Mouse (Mus musculus) embryonic facial prominence, embryonic 10.5 days (tissue): ENCODE data around the gene Sema5b. TPM values are rescaled to one million over a fixed set of nuclear protein-coding genes. Genes with fewer than 3 reads are reported as not detected.

Source experiments
- DNase-seq: peaks from one replicate; pipeline ENCODE4 v3.0.0-alpha.2; 2017; ENCODE audit warnings: low spot score
- H3K27ac ChIP-seq: fragments of 300-500 bp; sonication (generic); replicated peaks from 2 replicates; pipeline ENCODE4 v1.5.1; 2016; ENCODE audit warnings: mild to moderate bottlenecking
- H3K27me3 ChIP-seq: fragments of 300-500 bp; sonication (generic); replicated peaks from 2 replicates; pipeline ENCODE4 v1.6.1; 2016; ENCODE audit warnings: low read depth, mild to moderate bottlenecking; ENCODE audit not compliant: poor library complexity, severe bottlenecking
- H3K36me3 ChIP-seq: fragments of 300-500 bp; sonication (generic); replicated peaks from 2 replicates; pipeline ENCODE4 v1.6.1; 2016; ENCODE audit warnings: mild to moderate bottlenecking, moderate library complexity
- H3K4me1 ChIP-seq: fragments of 300-500 bp; sonication (generic); 2 replicates; pipeline ENCODE4 v1.6.1; 2016
- H3K4me3 ChIP-seq: fragments of 300-500 bp; sonication (generic); 2 replicates; pipeline ENCODE4 v1.5.1; 2016; ENCODE audit warnings: mild to moderate bottlenecking, moderate library complexity
- H3K9me3 ChIP-seq: fragments of 300-500 bp; sonication (generic); 2 replicates; pipeline ENCODE4 v1.6.1; 2016; ENCODE audit warnings: mild to moderate bottlenecking
- WGBS: fragments of 180-500 bp; shearing (Covaris S2); methylation state at CpG from one replicate; pipeline ENCODE4 v1.1.7; 2016; 5-methylcytosine and 5-hydroxymethylcytosine counted together
- polyA plus RNA-seq: library from polyadenylated mRNA; unstranded; fragments of >200 nt; fragmentation: Nextera tagmentation; extraction: Ambion mirVana; gene quantifications from 2 replicates; pipeline ENCODE4 v1.2.1, GENCODE M21; 2016

Sema5b gene
- polyA plus RNA-seq, 1 experiment from 2014 or later: 9.5 TPM

DNA sequence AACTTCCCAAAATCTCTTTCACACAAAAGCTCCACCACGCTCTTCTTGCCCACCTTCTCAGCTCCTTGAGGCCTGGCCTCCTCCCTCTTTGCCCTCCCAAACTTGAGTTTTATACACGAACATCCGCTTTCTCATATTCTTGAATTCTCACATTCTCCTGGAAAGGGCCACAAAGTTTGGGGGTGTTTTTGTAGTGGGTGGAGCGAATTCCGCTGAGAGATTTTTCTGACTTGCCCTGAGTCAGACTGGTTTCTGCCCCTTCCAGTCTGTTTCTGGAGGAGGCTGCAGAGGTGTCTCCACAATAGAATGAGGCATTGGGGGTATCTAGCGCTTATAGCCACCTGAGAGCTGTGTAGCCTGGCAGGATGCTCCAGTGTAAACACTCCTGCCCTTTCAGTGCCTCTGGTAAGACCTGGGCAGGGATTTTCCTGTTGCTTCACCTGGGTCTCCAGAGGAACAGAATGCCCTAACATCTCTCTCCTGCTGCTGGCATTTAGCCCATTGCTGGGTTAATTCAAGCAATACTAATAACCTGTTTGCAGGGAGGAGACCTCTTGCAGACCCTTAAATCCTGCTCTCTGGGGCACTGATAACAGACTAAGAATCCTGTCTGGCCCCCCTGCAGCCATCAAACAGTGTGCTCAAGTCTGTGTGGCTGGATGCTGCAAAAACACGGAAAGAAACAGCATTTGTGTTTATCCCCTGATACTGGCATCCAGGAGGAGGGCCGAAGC, 46.3 kb downstream of the Sema5b start:
- peaks cover 60% of the 10 kb centered on the region for H3K27me3 ChIP-seq
- no peaks in the 10 kb centered on the region for H3K9me3 ChIP-seq
- WGBS: 57% methylated on average over 8 of the region's 8 CpGs
- DNase-seq: no peak
- peak overlapping the region; percentile 52 for H3K4me3 ChIP-seq
- peaks cover 64% of the 10 kb centered on the region for H3K4me1 ChIP-seq
- H3K36me3 ChIP-seq: no peaks in the 10 kb centered on the region
- peak overlapping the region; percentile 80 for H3K27ac ChIP-seq

DNA sequence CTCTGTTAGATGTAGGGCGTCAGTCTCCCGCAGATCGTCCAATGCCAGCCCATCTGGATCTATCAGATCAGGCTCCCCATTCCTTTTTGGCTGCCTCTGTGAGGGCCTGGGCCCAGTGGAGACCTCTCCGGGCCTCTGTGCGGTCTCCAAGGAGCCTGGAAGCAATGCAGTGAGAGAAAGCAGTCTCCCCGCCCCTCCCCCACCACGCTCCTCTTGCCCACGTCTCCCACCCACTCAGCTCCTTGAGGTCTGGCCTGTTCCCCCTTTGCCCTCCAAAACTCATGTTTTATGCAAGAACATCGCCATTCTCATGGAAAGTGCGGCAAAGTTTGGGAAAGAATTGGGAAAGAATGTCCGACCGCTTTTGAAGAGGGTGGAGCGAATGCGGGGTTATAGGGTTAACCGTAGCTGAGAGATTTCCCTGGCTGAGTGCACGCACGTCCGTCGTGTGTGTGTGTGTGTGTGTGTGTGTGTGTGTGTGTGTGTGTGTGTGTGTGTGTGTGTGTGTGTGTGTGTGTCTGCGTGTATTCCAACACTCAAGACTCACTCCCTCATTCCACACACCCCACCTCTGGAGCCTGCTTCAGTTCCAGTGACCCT, 47.0 kb downstream of the Sema5b start:
- Histone ChIP-seq H3K4me3 (peak overlapping the region; percentile 52), H3K4me1 (peaks cover 71% of the 10 kb centered on the region), H3K27ac (peak overlapping the region; percentile 80), H3K27me3 (peaks cover 60% of the 10 kb centered on the region), H3K36me3 (no peaks in the 10 kb centered on the region), H3K9me3 (no peaks in the 10 kb centered on the region)
- DNase-seq: peak; percentile 79
- WGBS: 3% methylated on average over 20 of the region's 20 CpGs

DNA sequence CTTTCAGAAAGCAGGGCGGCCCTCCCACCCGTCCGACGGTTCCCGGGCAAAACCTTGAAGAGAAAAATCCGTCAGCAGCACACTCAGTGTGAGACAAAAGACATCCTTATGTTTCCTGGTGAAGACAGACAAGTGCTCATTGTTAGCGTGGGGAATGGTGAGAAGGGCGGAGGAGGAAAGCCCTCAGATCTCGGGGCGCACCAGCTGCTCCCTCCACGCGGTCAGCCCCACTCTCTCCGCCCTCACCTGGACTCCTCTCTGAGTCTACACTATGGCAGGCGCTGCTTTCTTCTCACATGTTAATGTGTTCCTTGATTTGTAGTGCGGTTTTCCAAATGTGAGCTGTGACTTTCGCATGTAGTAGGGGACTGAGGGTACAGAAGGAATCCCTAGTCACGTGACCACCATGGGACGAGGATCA, 47.8 kb downstream of the Sema5b start:
- Histone ChIP-seq H3K4me1 (peaks cover 71% of the 10 kb centered on the region), H3K27me3 (peaks cover 58% of the 10 kb centered on the region), H3K27ac (peak overlapping the region; percentile 80), H3K9me3 (peaks cover 5% of the 10 kb centered on the region; the same call in 1 of the 2 replicates), H3K4me3 (peak overlapping the region; percentile 37), H3K36me3 (peaks cover 5% of the 10 kb centered on the region)
- 5% methylated on average over 18 of the region's 18 CpGs for WGBS
- DNase-seq: peak; percentile 42

GRCm38 (mm10) chr16:35591756-35592155, 50.8 kb downstream of the Sema5b start:
- Histone ChIP-seq H3K27ac (peak overlapping the region; percentile 57; the same call in 1 of the 2 replicates), H3K9me3 (peaks cover 5% of the 10 kb centered on the region; the same call in 1 of the 2 replicates), H3K36me3 (peaks cover 6% of the 10 kb centered on the region), H3K4me3 (no peak overlapping the region), H3K27me3 (peaks cover 50% of the 10 kb centered on the region), H3K4me1 (peaks cover 60% of the 10 kb centered on the region)
- WGBS: 26% methylated on average over 11 of the region's 11 CpGs
- DNase-seq: no peak

DNA sequence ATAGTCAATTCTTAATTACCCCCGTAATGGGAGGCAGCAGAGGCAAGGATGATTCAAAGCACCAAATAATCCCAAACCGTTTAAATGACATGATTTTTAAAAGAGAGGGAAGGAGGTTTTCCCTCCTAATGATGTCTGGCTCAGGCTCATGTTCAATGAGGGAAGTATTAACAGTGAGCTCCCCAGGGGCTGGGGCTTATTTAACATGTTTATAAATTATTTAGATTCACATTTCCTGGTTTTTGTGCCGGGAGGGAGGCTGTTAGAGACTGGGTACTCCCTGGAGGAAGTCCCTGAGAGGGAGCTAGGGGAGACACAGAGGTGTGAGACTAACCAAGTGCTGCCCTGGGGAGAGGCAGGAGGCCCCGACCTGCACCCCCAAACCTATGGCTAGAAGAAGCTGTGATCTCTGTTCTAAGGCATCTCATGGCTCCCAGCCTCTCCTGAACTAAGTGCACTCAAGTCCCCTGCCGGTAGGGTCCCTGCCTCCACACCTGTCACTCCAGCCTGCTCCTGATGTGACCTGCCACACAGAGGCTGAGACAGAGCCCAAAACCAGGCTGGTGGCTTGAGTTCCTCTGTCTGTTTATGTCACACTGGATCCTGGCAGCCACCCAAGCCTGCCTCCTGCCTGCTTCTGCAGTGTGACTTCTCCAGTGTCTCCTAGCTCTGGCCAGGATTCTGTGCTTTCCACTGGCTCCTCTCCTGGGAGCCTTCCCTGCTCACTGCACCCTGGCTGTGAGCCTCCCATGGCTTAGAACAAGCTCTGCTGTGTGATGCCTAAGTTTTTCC, 51.5 kb downstream of the Sema5b start:
- H3K4me1 ChIP-seq: peaks cover 60% of the 10 kb centered on the region
- peak; percentile 15 for DNase-seq
- peak overlapping the region; percentile 1; the same call in 1 of the 2 replicates for H3K27ac ChIP-seq
- 30% methylated on average over 5 of the region's 5 CpGs for WGBS
- peaks cover 6% of the 10 kb centered on the region for H3K36me3 ChIP-seq
- H3K4me3 ChIP-seq: no peak overlapping the region
- peaks cover 43% of the 10 kb centered on the region for H3K27me3 ChIP-seq
- H3K9me3 ChIP-seq: peaks cover 5% of the 10 kb centered on the region; the same call in 1 of the 2 replicates

DNA sequence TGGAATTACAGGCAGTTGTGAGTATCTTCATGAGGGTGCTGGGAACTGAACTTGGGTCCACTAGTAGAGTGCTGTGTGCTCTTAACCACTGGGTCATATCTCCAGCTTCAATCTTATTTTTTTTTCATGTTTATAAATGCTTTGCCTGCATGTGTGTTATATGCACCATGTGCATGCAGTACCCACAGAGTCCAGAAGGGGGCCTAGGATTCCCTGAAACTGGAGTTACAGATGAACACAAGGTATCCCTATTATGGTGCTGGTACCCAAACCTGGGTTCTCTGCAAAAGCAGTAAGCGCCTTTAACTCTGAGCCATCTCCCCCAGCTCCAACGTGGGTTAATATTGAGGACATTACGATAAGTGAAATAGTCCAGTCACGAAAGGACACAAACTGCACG, 52.5 kb downstream of the Sema5b start:
- Histone ChIP-seq H3K9me3 (peaks cover 5% of the 10 kb centered on the region; the same call in 1 of the 2 replicates), H3K27ac (no peak overlapping the region), H3K27me3 (peaks cover 34% of the 10 kb centered on the region), H3K4me3 (no peak overlapping the region), H3K4me1 (peaks cover 56% of the 10 kb centered on the region), H3K36me3 (peaks cover 6% of the 10 kb centered on the region)
- DNase-seq: no peak
- WGBS: 98% methylated on average over 5 of the region's 5 CpGs

DNA sequence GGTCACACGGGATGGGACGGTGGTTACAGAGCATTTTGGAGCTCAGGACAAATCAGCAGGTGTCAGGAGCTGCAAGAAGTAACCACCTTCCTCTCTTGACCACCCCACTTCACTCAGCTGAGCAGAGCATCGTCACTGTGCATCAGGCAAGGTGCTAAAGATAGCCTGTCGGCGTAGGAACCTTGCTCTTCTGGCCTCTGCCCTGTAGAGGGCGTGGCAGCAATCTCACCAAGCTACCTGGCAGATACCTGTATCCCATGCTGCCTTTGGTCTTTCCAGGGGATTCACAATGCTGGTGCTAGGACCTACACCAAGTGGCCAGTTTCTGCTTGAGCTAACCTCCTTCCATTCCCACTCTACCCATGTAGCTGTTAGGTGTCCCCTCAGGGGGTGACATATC, 55.3 kb downstream of the Sema5b start:
- H3K27ac ChIP-seq: peak overlapping the region; percentile 63
- WGBS: 51% methylated on average over 6 of the region's 6 CpGs

GRCm38 (mm10) chr16:35596661-35597350, 55.9 kb downstream of the Sema5b start:
- Histone ChIP-seq H3K4me1 (peaks cover 55% of the 10 kb centered on the region), H3K27ac (peak overlapping the region; percentile 63), H3K4me3 (no peak overlapping the region), H3K36me3 (peaks cover 6% of the 10 kb centered on the region), H3K9me3 (peaks cover 5% of the 10 kb centered on the region; the same call in 1 of the 2 replicates), H3K27me3 (peaks cover 15% of the 10 kb centered on the region)
- 51% methylated on average over 8 of the region's 8 CpGs for WGBS
- peak; percentile 68 for DNase-seq

More for the DNA sequence above, 55.3 kb downstream of the Sema5b start:
- H3K9me3 ChIP-seq: peaks cover 5% of the 10 kb centered on the region; the same call in 1 of the 2 replicates
- H3K4me3 ChIP-seq: no peak overlapping the region
- H3K36me3 ChIP-seq: peaks cover 6% of the 10 kb centered on the region
- no peak for DNase-seq
- peaks cover 20% of the 10 kb centered on the region for H3K27me3 ChIP-seq
- H3K4me1 ChIP-seq: peaks cover 59% of the 10 kb centered on the region

DNA sequence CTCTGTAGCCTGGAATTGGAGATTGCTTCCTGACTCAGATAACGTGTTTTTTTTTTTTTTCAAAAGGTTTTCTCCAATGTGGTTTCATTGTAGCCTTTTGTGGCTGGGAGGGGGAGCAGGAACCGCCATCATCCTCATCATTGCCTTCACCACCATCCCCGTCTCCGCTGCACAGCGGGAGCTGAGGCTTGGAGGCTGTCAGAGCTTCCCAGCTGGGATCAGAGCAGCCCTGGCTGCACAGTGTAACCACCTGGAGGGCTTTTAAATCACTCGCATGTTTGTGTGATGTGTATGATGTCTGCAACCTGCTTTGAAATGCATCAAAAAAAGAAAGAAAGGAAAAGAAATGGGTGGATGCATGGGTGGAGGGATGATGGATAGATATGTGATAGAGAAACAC, 57.0 kb downstream of the Sema5b start:
- H3K9me3 ChIP-seq: peaks cover 5% of the 10 kb centered on the region; the same call in 1 of the 2 replicates
- 14% methylated on average over 6 of the region's 6 CpGs for WGBS

GRCm38 (mm10) chr16:35598802-35599201, 57.9 kb downstream of the Sema5b start:
- H3K4me3 ChIP-seq: no peak overlapping the region
- no peak overlapping the region; the same call in 1 of the 2 replicates for H3K27ac ChIP-seq
- peaks cover under 1% of the 10 kb centered on the region; the same call in 1 of the 2 replicates for H3K36me3 ChIP-seq
- no peaks in the 10 kb centered on the region for H3K9me3 ChIP-seq
- peaks cover 19% of the 10 kb centered on the region for H3K27me3 ChIP-seq
- no peak for DNase-seq
- peaks cover 51% of the 10 kb centered on the region for H3K4me1 ChIP-seq
- WGBS: 73% methylated on average over 5 of the region's 5 CpGs

More for the DNA sequence above, 57.0 kb downstream of the Sema5b start:
- no peak for DNase-seq
- no peak overlapping the region for H3K4me3 ChIP-seq
- H3K36me3 ChIP-seq: peaks cover 6% of the 10 kb centered on the region
- H3K27me3 ChIP-seq: peaks cover 15% of the 10 kb centered on the region
- peaks cover 50% of the 10 kb centered on the region for H3K4me1 ChIP-seq
- H3K27ac ChIP-seq: no peak overlapping the region

- H3K36me3 ChIP-seq: no peaks in the 10 kb centered on the region
- peaks cover 51% of the 10 kb centered on the region for H3K4me1 ChIP-seq
- WGBS: 85% methylated on average over 5 of the region's 5 CpGs
- H3K27me3 ChIP-seq: peaks cover 19% of the 10 kb centered on the region
- no peak overlapping the region for H3K27ac ChIP-seq
- DNase-seq: no peak
- no peaks in the 10 kb centered on the region for H3K9me3 ChIP-seq
- no peak overlapping the region for H3K4me3 ChIP-seq
Measured at GRCm38 (mm10) chr16:35600282-35600681, 59.3 kb downstream of the Sema5b start.

GRCm38 (mm10) chr16:35601426-35601825, 60.5 kb downstream of the Sema5b start:
- no peaks in the 10 kb centered on the region for H3K9me3 ChIP-seq
- WGBS: 93% methylated on average over 6 of the region's 6 CpGs
- peaks cover 43% of the 10 kb centered on the region for H3K4me1 ChIP-seq
- DNase-seq: no peak
- H3K27ac ChIP-seq: no peak overlapping the region
- peaks cover 19% of the 10 kb centered on the region for H3K27me3 ChIP-seq
- no peaks in the 10 kb centered on the region for H3K36me3 ChIP-seq
- no peak overlapping the region for H3K4me3 ChIP-seq
